Mouse (Mus musculus) kidney, embryonic 14.5 days (tissue): ENCODE results near the gene Olfr1220. TPM values are rescaled to one million over a fixed set of nuclear protein-coding genes. Genes with fewer than 3 reads are reported as not detected.

ENCODE experiments used
- polyA plus RNA-seq: library from polyadenylated mRNA; unstranded; fragments of >200 nt; fragmentation: Nextera tagmentation; extraction: Ambion mirVana; gene quantifications from 2 replicates; pipeline ENCODE4 v1.2.1, GENCODE M21; 2014

Gene Olfr1220
- polyA plus RNA-seq, 1 experiment from 2014 or later: not detected

Other genes with a start within 250 kb of the Olfr1220 start
- gene Olfr1206, start 243.6 kb downstream of the Olfr1220 start, polyA plus RNA-seq: not detected in 2 replicates
- not detected in 2 replicates for gene Olfr1208, start 204.5 kb downstream of the Olfr1220 start, polyA plus RNA-seq
- not detected in 2 replicates for gene Olfr1209, start 191.7 kb downstream of the Olfr1220 start, polyA plus RNA-seq
- not detected in 2 replicates for gene Olfr1211, start 168.7 kb downstream of the Olfr1220 start, polyA plus RNA-seq
- not detected in 2 replicates for gene Olfr1212, start 152.9 kb downstream of the Olfr1220 start, polyA plus RNA-seq
- not detected in 2 replicates for gene Gm13762, start 126.6 kb downstream of the Olfr1220 start, polyA plus RNA-seq
- gene Olfr1214, start 114.2 kb downstream of the Olfr1220 start, polyA plus RNA-seq: not detected in 2 replicates
- gene Olfr1215, start 99.9 kb downstream of the Olfr1220 start, polyA plus RNA-seq: not detected in 2 replicates
- not detected in 2 replicates for gene Olfr1216, start 88.5 kb downstream of the Olfr1220 start, polyA plus RNA-seq
- gene Olfr1217, start 74.8 kb downstream of the Olfr1220 start, polyA plus RNA-seq: not detected in 2 replicates
- not detected in 2 replicates for gene Olfr1218, start 45.6 kb downstream of the Olfr1220 start, polyA plus RNA-seq
- not detected in 2 replicates for gene Olfr1219, start 23.3 kb downstream of the Olfr1220 start, polyA plus RNA-seq
- not detected in 2 replicates for gene Olfr1221, start 10.4 kb upstream of the Olfr1220 start, polyA plus RNA-seq
- gene Olfr1222, start 26.2 kb upstream of the Olfr1220 start, polyA plus RNA-seq: not detected in 2 replicates
- not detected in 2 replicates for gene Olfr1223, start 44.7 kb upstream of the Olfr1220 start, polyA plus RNA-seq
- not detected in 2 replicates for gene Olfr1224-ps1, start 57.3 kb upstream of the Olfr1220 start, polyA plus RNA-seq
- not detected in 2 replicates for gene Olfr1225, start 67.8 kb upstream of the Olfr1220 start, polyA plus RNA-seq
- gene Olfr1226, start 93.2 kb upstream of the Olfr1220 start, polyA plus RNA-seq: not detected in 2 replicates
- not detected in 2 replicates for gene Olfr1228, start 147.2 kb upstream of the Olfr1220 start, polyA plus RNA-seq
- gene Olfr1229, start 181.2 kb upstream of the Olfr1220 start, polyA plus RNA-seq: not detected in 2 replicates
- not detected in 2 replicates for gene Olfr1230, start 190.4 kb upstream of the Olfr1220 start, polyA plus RNA-seq
- not detected in 2 replicates for gene Olfr1231, start 200.2 kb upstream of the Olfr1220 start, polyA plus RNA-seq
- gene Olfr1232, start 222.8 kb upstream of the Olfr1220 start, polyA plus RNA-seq: not detected in 2 replicates
- not detected in 2 replicates for gene Olfr1233, start 235.6 kb upstream of the Olfr1220 start, polyA plus RNA-seq